Mouse (Mus musculus): Measurements from ENCODE around the gene Gm10518.

GRCm38 (mm10) chr1:179804140-179804881 lies 1.1 kb downstream of the Gm10518 start:
- no peak for TF ChIP-seq ELF1 (IDR thresholded peaks at IDR 0.05; ENCODE audit: low read depth, low read length)
- TF ChIP-seq MAZ (IDR thresholded peaks at IDR 0.05; ENCODE audit: low read depth, low read length), result no peak
- no peak for TF ChIP-seq CTCF (conservative IDR thresholded peaks at IDR 0.05 in 1 of 2, IDR thresholded peaks at IDR 0.05 in 1 of 2; ENCODE audit: low read depth in 2 of 2, low read length in 2 of 2)
- no peak for TF ChIP-seq HCFC1 (IDR thresholded peaks at IDR 0.05; ENCODE audit: low read depth, low read length)
- 0 out of 2 replicates have a peak, but pooled peaks have one; percentile 6 for TF ChIP-seq RCOR1 (conservative IDR thresholded peaks at IDR 0.05; ENCODE audit: low read depth, low read length)
- no peak for TF ChIP-seq USF1 (IDR thresholded peaks at IDR 0.05; ENCODE audit: low read depth, low read length)
- no peak for TF ChIP-seq EP300 (IDR thresholded peaks at IDR 0.05; ENCODE audit: low read length)

Data from CH12.LX (cell line).